Mouse (Mus musculus): ENCODE measurements around the gene 8030474K03Rik. TPM values are rescaled to one million over a fixed set of nuclear protein-coding genes. Genes with fewer than 3 reads are reported as not detected.
"Not testable (repeated sequence)": the region's sequence is repeated elsewhere in the genome, so short reads cannot be mapped to it uniquely, and the experiment has no call there.

Gene 8030474K03Rik
- not detected for total RNA-seq (2018; cell fraction: chromatin; rRNA removed)
- total RNA-seq (2018; cell fraction: cytosol; rRNA removed) = not detected
- total RNA-seq (2018; cell fraction: nucleus; rRNA removed) = not detected
- polyA plus RNA-seq (2018) = not detected in 3 replicates

DNA sequence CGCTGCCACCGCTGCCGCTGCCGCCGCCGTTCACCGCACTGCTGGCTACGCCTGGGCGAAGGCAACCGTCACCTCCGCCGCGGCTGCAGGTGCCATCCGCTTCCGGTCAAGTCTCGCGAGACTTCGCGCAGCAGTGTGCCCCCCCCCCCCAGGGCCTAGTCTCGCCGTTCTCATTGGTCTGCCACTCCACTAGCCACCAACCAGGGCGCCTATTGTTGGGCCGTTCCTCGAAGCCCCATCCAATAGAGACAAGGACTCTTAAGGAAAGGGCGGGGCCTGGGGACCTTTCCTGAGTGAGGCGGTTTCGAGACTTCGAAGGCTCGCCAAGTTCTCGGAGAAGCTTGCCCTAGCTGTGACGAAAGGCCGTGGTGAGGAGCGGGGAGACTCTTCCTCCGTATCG is at the start of gene 8030474K03Rik, which contains the start of gene Gm4779:
8030474K03Rik (plus strand) TSS at position 315 of the 400 bp plus-strand sequence.
Gm4779 (minus strand) TSS at position 82 of the 400 bp plus-strand sequence.
- H3K36me3 ChIP-seq (ENCODE audit: inconsistent target) = no peaks in the 10 kb centered on the region
- no peak within 1 kb of the TSS for H3K27ac ChIP-seq
- 94% methylated on average over 30 of the region's 35 CpGs for WGBS (ENCODE audit: missing documents)
- H3K79me2 ChIP-seq (ENCODE audit: inconsistent target) = no peaks in the 10 kb centered on the region
- no peak within 1 kb of the TSS for H3K4me3 ChIP-seq (ENCODE audit: inconsistent target)

DNA sequence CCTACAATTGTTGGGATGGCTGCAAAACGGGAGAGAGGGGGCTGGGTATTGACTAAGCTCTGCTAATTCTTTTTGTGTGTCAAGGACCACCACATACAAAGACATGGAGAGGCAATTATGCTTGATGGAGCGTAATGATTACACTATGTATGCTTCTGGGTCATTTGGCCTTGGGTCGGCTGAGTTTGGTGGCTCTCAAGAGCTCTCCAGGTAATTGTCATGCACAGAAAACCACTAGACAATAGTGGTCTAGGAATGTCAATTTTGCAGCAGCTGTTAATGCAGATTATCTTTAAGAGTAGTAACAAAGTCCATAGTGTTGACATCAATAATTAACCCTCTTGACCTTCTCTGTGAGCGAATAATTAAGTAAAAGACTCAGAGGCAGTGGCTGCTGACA is 44.3 kb upstream of the 8030474K03Rik start:
- H3K79me2 ChIP-seq (ENCODE audit: inconsistent target) = no peaks in the 10 kb centered on the region
- H3K36me3 ChIP-seq (ENCODE audit: inconsistent target) = no peaks in the 10 kb centered on the region
- whole genome bisulfite sequencing (ENCODE audit: missing documents) = 78% methylated on average over 4 of the region's 4 CpGs
- no peak overlapping the region for H3K27ac ChIP-seq
- no peak overlapping the region for H3K4me3 ChIP-seq (ENCODE audit: inconsistent target)

DNA sequence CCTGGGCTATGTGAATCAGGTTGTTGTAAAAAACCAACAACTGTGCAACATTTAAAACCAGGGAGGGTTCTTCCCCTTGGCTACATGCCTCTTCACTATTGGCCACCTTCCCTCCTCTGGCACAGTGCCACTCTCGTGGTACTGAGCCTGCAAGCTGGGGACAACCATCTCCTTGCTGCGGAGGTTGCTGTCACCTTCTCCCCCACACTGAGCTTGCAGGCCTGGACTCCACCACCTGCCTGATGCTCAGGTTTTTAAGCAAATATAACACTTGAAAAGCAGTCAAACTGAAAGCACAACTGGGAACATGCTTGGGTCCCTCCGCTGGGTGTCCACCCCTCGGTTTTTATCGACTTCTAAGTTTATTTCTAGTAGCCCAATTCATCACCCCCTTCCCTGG is 40.0 kb upstream of the 8030474K03Rik start:
- 65% methylated on average over 5 of the region's 5 CpGs for WGBS (ENCODE audit: missing documents)
- H3K27ac ChIP-seq = no peak overlapping the region
- no peaks in the 10 kb centered on the region for H3K79me2 ChIP-seq (ENCODE audit: inconsistent target)
- no peaks in the 10 kb centered on the region for H3K36me3 ChIP-seq (ENCODE audit: inconsistent target)
- no peak overlapping the region for H3K4me3 ChIP-seq (ENCODE audit: inconsistent target)

DNA sequence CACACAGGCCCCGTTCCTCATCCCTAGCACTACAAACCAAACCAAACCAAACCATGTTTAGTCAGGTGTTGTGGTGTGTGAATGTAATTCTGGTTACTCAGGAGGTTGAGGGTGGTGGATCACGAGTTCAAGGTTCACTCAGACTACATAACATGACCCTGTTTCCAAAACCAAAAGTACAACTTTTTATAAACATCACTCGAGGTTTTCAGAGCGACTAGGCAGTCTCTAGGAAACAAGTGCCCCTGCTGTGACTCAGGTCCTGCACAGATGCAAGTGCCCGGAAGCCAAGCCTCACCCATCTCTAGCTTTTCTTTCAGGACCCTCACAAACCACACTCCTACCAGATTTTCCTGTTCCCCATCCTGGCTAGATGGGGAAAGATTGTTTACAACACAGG is 29.8 kb upstream of the 8030474K03Rik start:
- Histone ChIP-seq H3K27ac (no peak overlapping the region), H3K36me3 (ENCODE audit: inconsistent target) (no peaks in the 10 kb centered on the region), H3K79me2 (ENCODE audit: inconsistent target) (no peaks in the 10 kb centered on the region), H3K4me3 (ENCODE audit: inconsistent target) (no peak overlapping the region)
- 40% methylated on average over 2 of the region's 5 CpGs for WGBS (ENCODE audit: missing documents)

DNA sequence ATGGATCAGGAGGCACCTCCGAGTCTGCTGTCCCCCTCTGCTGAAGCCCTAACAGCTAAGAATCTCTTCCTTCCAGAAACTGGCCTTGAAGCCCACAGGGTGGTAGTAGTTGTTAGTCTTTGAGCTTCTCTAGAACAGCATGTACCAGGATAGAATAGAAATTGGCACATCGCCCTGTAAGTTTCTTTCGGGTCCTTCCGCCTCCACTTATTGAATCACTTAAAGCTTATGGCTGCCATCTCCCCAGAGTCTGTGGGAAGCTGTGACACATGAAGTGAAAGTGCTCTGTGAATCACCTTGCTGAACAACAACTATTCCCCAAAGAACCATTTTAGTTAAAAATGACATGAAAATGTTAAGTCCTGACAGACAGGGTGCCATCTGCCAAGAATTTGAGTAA is 29.3 kb upstream of the 8030474K03Rik start:
- H3K27ac ChIP-seq = no peak overlapping the region
- H3K4me3 ChIP-seq (ENCODE audit: inconsistent target) = no peak overlapping the region
- 90% methylated on average over 4 of the region's 4 CpGs for WGBS (ENCODE audit: missing documents)
- H3K36me3 ChIP-seq (ENCODE audit: inconsistent target) = no peaks in the 10 kb centered on the region
- H3K79me2 ChIP-seq (ENCODE audit: inconsistent target) = no peaks in the 10 kb centered on the region

DNA sequence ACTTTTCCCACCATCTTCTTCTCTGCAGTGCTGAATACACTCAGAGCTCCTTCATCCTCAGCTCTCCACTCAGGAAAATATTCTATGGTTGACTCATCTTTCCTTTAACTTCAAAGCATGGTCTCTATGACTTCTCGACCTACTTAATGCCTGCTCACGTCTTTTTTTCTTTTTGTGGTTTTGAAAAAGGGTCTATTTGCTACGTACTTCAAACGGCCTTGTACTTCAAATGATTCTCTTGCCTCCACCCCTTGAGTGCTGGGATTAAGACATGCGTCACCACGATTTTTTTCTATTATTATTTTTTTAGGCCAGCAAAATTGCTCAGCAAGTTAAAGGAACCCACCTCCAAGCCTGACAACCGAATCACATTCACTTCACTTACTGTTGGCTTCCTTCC is 27.2 kb upstream of the 8030474K03Rik start:
- no peak overlapping the region for H3K27ac ChIP-seq
- WGBS (ENCODE audit: missing documents) = 53% methylated on average over 7 of the region's 7 CpGs

DNA sequence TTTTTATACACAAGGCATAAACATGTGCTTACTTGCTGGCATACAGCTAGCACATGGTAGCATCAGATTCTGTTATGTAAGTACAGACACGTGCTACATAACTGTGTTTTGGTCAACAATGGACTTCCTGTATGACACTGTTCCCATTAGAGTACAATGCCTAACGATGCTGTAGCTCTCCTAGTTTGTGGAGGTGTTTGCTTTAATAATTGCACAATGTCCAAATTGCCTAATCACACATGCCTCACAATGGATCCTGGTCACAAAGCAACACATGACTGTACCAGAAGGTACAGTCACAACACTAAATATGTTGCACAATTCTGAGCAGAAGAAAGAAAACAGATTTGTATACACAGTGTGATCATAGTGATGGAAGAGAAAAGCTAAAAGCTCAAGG is 25.0 kb upstream of the 8030474K03Rik start:
- whole genome bisulfite sequencing (ENCODE audit: missing documents) = 32% methylated on average over 2 of the region's 2 CpGs
- H3K27ac ChIP-seq = peak overlapping the region; percentile 35; the same call in 1 of the 2 replicates

More for the DNA sequence above, 27.2 kb upstream of the 8030474K03Rik start:
- H3K4me3 ChIP-seq (ENCODE audit: inconsistent target) = no peak overlapping the region
- H3K36me3 ChIP-seq (ENCODE audit: inconsistent target) = no peaks in the 10 kb centered on the region
- H3K79me2 ChIP-seq (ENCODE audit: inconsistent target) = no peaks in the 10 kb centered on the region

DNA sequence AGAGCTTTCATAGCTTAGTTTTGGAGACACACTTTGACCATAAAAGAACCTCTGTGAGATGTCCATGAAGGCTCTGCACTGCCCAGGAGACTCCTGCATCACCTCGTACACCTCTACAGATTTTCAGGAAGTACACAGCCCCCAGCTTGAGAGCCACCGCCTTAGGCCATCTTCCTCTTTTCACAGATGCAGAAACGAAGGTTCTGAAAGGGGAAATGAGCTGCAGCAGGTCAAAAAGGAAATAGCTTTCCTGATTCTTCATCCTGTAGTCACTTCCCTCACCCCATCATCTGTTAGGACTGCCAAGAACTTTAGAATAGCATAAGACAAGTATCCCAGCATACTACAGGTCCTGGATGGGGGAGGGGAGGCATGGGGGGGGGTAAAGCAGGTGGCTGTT is 24.1 kb upstream of the 8030474K03Rik start:
- H3K4me3 ChIP-seq (ENCODE audit: inconsistent target) = no peak overlapping the region
- no peaks in the 10 kb centered on the region for H3K36me3 ChIP-seq (ENCODE audit: inconsistent target)
- no peaks in the 10 kb centered on the region for H3K79me2 ChIP-seq (ENCODE audit: inconsistent target)
- 3% methylated on average over 3 of the region's 3 CpGs for WGBS (ENCODE audit: missing documents)
- peak overlapping the region; percentile 35; the same call in 1 of the 2 replicates for H3K27ac ChIP-seq

More for the DNA sequence above, 25.0 kb upstream of the 8030474K03Rik start:
- no peak overlapping the region for H3K4me3 ChIP-seq (ENCODE audit: inconsistent target)
- no peaks in the 10 kb centered on the region for H3K79me2 ChIP-seq (ENCODE audit: inconsistent target)
- H3K36me3 ChIP-seq (ENCODE audit: inconsistent target) = no peaks in the 10 kb centered on the region

DNA sequence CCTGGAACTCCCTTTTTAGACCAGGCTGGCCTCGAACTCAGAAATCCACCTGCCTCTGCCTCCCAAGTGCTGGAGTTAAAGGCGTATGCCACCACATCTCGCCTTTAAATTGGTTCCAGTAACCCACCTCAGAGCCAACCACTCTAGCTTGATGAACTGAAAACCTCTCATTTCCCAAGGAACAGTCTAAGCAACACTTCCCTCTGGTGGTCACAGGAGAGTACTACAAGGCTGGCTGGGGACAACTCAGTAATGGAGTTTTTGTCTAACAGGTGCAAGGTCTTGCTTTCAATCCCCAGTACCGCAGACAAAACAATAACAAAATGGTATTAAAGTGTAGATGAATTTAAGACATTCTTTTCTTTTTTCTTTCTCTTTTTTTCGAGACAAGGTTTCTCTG is 22.4 kb upstream of the 8030474K03Rik start:
- H3K27ac ChIP-seq = no peak overlapping the region
- no peak overlapping the region for H3K4me3 ChIP-seq (ENCODE audit: inconsistent target)
- no peaks in the 10 kb centered on the region for H3K79me2 ChIP-seq (ENCODE audit: inconsistent target)
- no peaks in the 10 kb centered on the region for H3K36me3 ChIP-seq (ENCODE audit: inconsistent target)
- whole genome bisulfite sequencing (ENCODE audit: missing documents) = 37% methylated on average over 4 of the region's 5 CpGs

DNA sequence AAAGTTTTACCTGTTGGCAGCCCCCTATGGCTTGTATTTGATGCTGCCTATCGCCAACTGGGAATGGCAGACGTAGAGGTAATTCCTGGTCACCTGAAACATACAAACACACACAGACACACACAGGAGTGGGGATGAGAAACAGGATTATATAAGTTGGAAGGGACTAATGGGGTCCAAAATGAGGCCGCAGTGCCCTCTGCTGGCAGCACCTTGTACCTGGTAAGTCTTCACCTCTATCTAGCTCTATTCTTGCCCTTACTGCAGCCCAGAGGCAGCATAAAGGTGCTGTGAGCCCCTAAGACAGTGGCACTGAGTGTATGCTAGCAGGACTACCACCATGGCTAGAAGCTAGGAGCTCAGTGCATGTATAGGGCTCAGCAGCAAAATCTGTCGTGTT is 2.9 kb upstream of the 8030474K03Rik start:
- no peaks in the 10 kb centered on the region for H3K79me2 ChIP-seq (ENCODE audit: inconsistent target)
- no peak overlapping the region for H3K27ac ChIP-seq
- 55% methylated on average over 3 of the region's 4 CpGs for WGBS (ENCODE audit: missing documents)
- no peak overlapping the region for H3K4me3 ChIP-seq (ENCODE audit: inconsistent target)
- no peaks in the 10 kb centered on the region for H3K36me3 ChIP-seq (ENCODE audit: inconsistent target)

DNA sequence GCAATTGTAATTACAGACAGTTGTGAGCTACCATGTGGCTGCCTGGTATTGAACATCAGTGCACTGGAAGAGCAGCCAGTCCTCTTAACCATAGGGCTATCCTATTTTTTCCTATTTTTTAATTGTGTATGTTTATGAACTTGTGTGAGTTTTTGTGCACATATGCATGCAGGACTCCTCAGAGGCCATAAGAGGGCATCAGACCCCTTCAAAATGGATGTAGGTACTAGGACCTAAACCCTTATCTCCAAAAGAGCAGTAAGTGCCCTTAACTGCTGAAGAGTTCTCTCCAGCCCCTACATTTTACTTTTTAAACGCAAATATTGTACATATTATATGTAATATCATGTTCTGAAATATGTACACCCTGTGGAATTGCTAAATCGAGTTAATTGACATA is 11.1 kb downstream of the 8030474K03Rik start:
- WGBS (ENCODE audit: missing documents) = 27% methylated on average over 2 of the region's 2 CpGs
- H3K27ac ChIP-seq = no peak overlapping the region
- H3K36me3 ChIP-seq (ENCODE audit: inconsistent target) = no peaks in the 10 kb centered on the region
- H3K79me2 ChIP-seq (ENCODE audit: inconsistent target) = no peaks in the 10 kb centered on the region
- no peak overlapping the region for H3K4me3 ChIP-seq (ENCODE audit: inconsistent target)

DNA sequence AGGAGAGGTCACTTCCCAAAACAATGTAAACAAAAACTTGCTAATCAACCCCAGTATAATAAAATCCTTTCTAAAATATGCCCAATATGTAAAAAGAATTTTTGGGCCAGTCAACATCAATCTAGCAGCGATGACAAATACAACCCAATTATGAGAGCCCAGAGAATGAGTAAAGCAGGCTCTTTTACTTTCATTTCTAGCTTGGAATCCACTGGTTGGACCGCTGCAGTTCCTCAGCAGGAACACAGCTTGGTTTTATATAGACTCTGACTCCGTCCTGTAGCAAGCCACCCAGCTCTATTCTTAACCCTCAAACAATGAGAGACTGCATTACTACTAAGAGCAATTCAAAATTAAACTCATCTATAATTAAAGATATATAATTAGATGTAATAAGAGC is 17.3 kb downstream of the 8030474K03Rik start:
- 39% methylated on average over 3 of the region's 3 CpGs for WGBS (ENCODE audit: missing documents)
- no peaks in the 10 kb centered on the region for H3K79me2 ChIP-seq (ENCODE audit: inconsistent target)
- peak overlapping the region; percentile 3; the same call in 1 of the 2 replicates for H3K4me3 ChIP-seq (ENCODE audit: inconsistent target)
- H3K36me3 ChIP-seq (ENCODE audit: inconsistent target) = no peaks in the 10 kb centered on the region
- no peak overlapping the region for H3K27ac ChIP-seq

DNA sequence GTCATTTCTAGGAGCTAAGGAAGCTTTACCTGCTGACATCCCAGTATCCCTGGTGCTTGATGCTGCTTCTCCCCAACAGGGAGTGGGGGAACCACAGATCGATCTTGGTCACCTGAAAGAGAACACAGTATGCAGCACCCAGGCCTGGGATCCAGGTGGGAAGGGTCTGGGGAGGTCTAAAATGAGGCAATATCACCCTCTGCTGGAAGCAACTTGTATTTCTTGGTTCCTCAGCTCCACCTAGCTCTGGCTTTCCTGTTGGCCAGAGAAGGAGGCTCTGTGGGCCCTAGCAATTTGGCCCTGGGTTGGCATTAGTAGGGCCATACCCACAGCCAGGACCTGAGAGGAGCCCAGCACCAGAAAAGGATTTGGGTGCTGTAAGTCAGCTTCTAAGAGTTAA is 24.7 kb downstream of the 8030474K03Rik start:
- Histone ChIP-seq H3K4me3 (ENCODE audit: inconsistent target) (no peak overlapping the region), H3K27ac (no peak overlapping the region), H3K79me2 (ENCODE audit: inconsistent target) (no peaks in the 10 kb centered on the region), H3K36me3 (ENCODE audit: inconsistent target) (no peaks in the 10 kb centered on the region)
- 50% methylated on average over 1 of the region's 1 CpGs for WGBS (ENCODE audit: missing documents)

DNA sequence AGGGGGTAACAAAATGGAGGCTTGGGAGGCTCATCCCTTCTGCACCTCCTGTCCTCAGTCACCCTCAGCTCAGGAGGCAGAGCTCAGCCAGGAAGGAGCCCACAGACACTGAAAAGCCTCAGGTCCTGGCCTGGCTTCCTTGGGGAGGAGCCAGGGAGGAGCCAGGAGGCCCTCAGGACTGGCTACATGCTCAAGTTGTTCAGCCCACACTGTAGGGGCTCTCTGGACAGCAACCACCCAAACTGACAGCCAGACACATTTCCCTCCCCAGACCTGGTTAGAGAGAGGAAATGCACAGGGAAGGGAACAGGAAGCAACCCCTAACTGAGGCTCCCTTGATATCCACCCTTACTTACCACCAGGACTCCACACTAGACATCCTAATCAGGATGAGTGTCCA is 25.5 kb downstream of the 8030474K03Rik start:
- not testable (repeated sequence) for H3K4me3 ChIP-seq (ENCODE audit: inconsistent target); H3K27ac ChIP-seq; H3K79me2 ChIP-seq (ENCODE audit: inconsistent target); H3K36me3 ChIP-seq (ENCODE audit: inconsistent target)

DNA sequence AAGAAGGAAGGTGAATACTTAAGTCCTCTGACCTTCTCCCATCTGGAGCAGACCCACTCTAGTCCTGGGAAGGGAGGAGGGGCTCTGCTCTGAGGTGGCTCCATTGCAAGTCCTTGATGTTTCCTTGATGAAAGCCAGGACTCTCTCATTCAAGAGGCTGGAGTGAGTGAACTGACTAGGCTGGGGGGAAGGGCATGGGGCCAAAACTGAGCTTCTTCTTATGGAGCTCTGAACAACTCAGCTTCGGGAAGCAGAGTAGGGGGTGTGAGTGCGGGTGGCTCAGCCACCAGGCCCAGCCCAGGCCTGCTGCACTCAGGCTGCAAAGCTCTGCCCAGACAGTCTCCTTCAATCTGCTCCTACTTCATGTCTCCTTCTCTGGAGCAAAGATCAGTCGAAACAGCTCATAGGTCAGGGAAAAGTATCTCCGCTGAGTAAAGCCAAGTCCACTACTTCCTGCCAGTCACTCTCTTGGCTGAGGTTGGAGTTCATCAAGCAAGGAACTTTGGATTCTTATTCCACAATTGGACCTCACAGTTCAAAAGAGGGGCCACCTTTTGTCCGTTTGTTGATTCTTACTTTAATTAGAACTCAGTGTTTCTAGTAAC is 52.8 kb downstream of the 8030474K03Rik start:
- H3K79me2 ChIP-seq (ENCODE audit: inconsistent target) = no peaks in the 10 kb centered on the region
- no peaks in the 10 kb centered on the region for H3K36me3 ChIP-seq (ENCODE audit: inconsistent target)
- no peak overlapping the region for H3K27ac ChIP-seq
- WGBS (ENCODE audit: missing documents) = 84% methylated on average over 5 of the region's 5 CpGs
- H3K4me3 ChIP-seq (ENCODE audit: inconsistent target) = no peak overlapping the region
